Mouse (Mus musculus) midbrain, embryonic 12.5 days (tissue): ENCODE results near the gene Fam217a. TPM values are rescaled to one million over a fixed set of nuclear protein-coding genes. Genes with fewer than 3 reads are reported as not detected.
"Not testable (repeated sequence)": the region's sequence is repeated elsewhere in the genome, so short reads cannot be mapped to it uniquely, and the experiment has no call there.

Experiments
- ATAC-seq: fragments of 200-750 bp; cut with Nextera tagmentation; 2 replicates; pipeline ENCODE4 v1.8.0; 2017; ENCODE audit warnings: low read depth, moderate TSS enrichment, moderate library complexity; ENCODE audit not compliant: low FRiP score
- H3K27ac ChIP-seq: fragments of 300-500 bp; sonication (generic); replicated peaks from 2 replicates; pipeline ENCODE4 v1.5.1; 2016; ENCODE audit warnings: mild to moderate bottlenecking
- H3K27me3 ChIP-seq: fragments of 300-500 bp; sonication (generic); 2 replicates; pipeline ENCODE4 v1.6.1; 2016; ENCODE audit warnings: mild to moderate bottlenecking
- H3K36me3 ChIP-seq: fragments of 300-500 bp; sonication (generic); 2 replicates; pipeline ENCODE4 v1.6.1; 2016
- H3K4me1 ChIP-seq: fragments of 300-500 bp; sonication (generic); 2 replicates; pipeline ENCODE4 v1.6.1; 2016
- H3K4me2 ChIP-seq: fragments of 300-500 bp; sonication (generic); replicated peaks from 2 replicates; pipeline ENCODE4 v1.6.1; 2016; ENCODE audit warnings: mild to moderate bottlenecking, moderate library complexity
- H3K4me3 ChIP-seq: fragments of 300-500 bp; sonication (generic); 2 replicates; pipeline ENCODE4 v1.5.1; 2016; ENCODE audit warnings: mild to moderate bottlenecking
- H3K9ac ChIP-seq: fragments of 300-500 bp; sonication (generic); replicated peaks from 2 replicates; pipeline ENCODE4 v1.6.1; 2016; ENCODE audit warnings: mild to moderate bottlenecking, moderate library complexity
- H3K9me3 ChIP-seq: fragments of 300-500 bp; sonication (generic); 2 replicates; pipeline ENCODE4 v1.6.1; 2016; ENCODE audit warnings: mild to moderate bottlenecking
- WGBS: fragments of 180-500 bp; shearing (Covaris S2); methylation state at CpG from one replicate; pipeline ENCODE4 v1.1.7; 2016; 5-methylcytosine and 5-hydroxymethylcytosine counted together
- polyA plus RNA-seq: library from polyadenylated mRNA; unstranded; fragments of >200 nt; fragmentation: Nextera tagmentation; extraction: Ambion mirVana; gene quantifications from 2 replicates; pipeline ENCODE4 v1.2.1, GENCODE M21; 2016

Fam217a gene
- polyA plus RNA-seq, 1 experiment from 2014 or later = 0.68 TPM

GRCm38 (mm10) chr13:34864420-34865169, 59.5 kb downstream of the Fam217a start:
- Histone ChIP-seq H3K27me3 (no peaks in the 10 kb centered on the region), H3K36me3 (no peaks in the 10 kb centered on the region), H3K9ac (no peak overlapping the region), H3K4me2 (no peak overlapping the region), H3K4me3 (no peak overlapping the region), H3K9me3 (no peaks in the 10 kb centered on the region), H3K4me1 (no peaks in the 10 kb centered on the region), H3K27ac (no peak overlapping the region)
- ATAC-seq = peak; percentile 62; the same call in 1 of the 2 replicates
- 43% methylated on average over 7 of the region's 7 CpGs for WGBS

DNA sequence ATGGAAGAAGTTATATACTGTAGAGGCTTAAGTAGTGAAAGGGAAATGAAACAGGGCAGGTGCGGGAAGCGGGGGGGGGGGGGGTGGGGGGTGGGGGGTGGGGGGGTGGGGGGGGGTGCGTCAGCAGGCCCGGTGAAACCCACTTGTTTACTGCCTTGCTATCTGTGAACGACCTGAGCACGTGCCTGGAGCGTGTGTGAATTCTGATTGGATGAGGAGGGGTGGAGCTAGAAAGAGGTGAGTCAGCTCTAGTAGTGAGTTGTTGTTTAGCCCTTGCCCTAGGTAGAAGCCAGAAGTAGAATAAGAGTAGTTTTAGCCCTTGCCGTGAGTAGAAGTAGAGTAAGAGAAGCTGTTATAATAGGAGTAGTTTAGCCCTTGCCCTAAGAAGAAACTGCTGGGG, 62.9 kb downstream of the Fam217a start:
- H3K27me3 ChIP-seq, H3K27ac ChIP-seq, H3K9ac ChIP-seq, H3K36me3 ChIP-seq, H3K4me1 ChIP-seq, H3K9me3 ChIP-seq, ATAC-seq, H3K4me2 ChIP-seq, H3K4me3 ChIP-seq: not testable (repeated sequence)
- 67% methylated on average over 6 of the region's 8 CpGs for WGBS

Other genes starting within 250 kb of the Fam217a start
- not detected in 2 replicates for gene Fam50b, start 189.5 kb downstream of the Fam217a start, polyA plus RNA-seq
- 90.2 and 105 TPM in 2 replicates for gene Prpf4b, start 49.0 kb downstream of the Fam217a start, polyA plus RNA-seq
- gene 4933417A18Rik, start 99 bp upstream of the Fam217a start, polyA plus RNA-seq = not detected in 2 replicates
- gene Eci3, start 39.5 kb upstream of the Fam217a start, polyA plus RNA-seq = 0.46 and 0.66 TPM in 2 replicates
- gene Eci2, start 102.8 kb upstream of the Fam217a start, polyA plus RNA-seq = 116 and 118 TPM in 2 replicates